Mouse (Mus musculus) liver, embryonic 13.5 days (tissue): ENCODE measurements around the gene Gm14632. TPM values are rescaled to one million over a fixed set of nuclear protein-coding genes. Genes with fewer than 3 reads are reported as not detected.
"Not testable (repeated sequence)": the region's sequence is repeated elsewhere in the genome, so short reads cannot be mapped to it uniquely, and the experiment has no call there.

Source experiments
- ATAC-seq: fragments of 200-750 bp; cut with Nextera tagmentation; 2 replicates; pipeline ENCODE4 v1.8.0; 2017; ENCODE audit warnings: low read depth, mild to moderate bottlenecking, moderate number of reproducible peaks, moderate library complexity
- DNase-seq: peaks from one replicate; pipeline ENCODE4 v3.0.0; 2022
- H3K27ac ChIP-seq: fragments of 300-500 bp; sonication (generic); 2 replicates; pipeline ENCODE4 v1.5.1; 2015; ENCODE audit warnings: moderate library complexity, mild to moderate bottlenecking, inconsistent platforms
- H3K27me3 ChIP-seq: fragments of 300-500 bp; sonication (generic); 2 replicates; pipeline ENCODE4 v1.6.1; 2015; ENCODE audit warnings: mild to moderate bottlenecking, inconsistent platforms
- H3K36me3 ChIP-seq: fragments of 300-500 bp; sonication (generic); 2 replicates; pipeline ENCODE4 v1.6.1; 2015; ENCODE audit warnings: mild to moderate bottlenecking, inconsistent platforms
- H3K4me1 ChIP-seq: fragments of 300-500 bp; sonication (generic); replicated peaks from 2 replicates; pipeline ENCODE4 v1.6.1; 2015; ENCODE audit warnings: inconsistent platforms
- H3K4me2 ChIP-seq: fragments of 300-500 bp; sonication (generic); 2 replicates; pipeline ENCODE4 v1.6.1; 2015; ENCODE audit warnings: inconsistent platforms, mild to moderate bottlenecking, moderate library complexity
- H3K4me3 ChIP-seq: fragments of 300-500 bp; sonication (generic); replicated peaks from 2 replicates; pipeline ENCODE4 v1.5.1; 2015; ENCODE audit warnings: mild to moderate bottlenecking, inconsistent platforms
- H3K9ac ChIP-seq: fragments of 300-500 bp; sonication (generic); 2 replicates; pipeline ENCODE4 v1.6.1; 2015; ENCODE audit warnings: mild to moderate bottlenecking, inconsistent platforms
- H3K9me3 ChIP-seq: fragments of 300-500 bp; sonication (generic); replicated peaks from 2 replicates; pipeline ENCODE4 v1.6.1; 2016; ENCODE audit warnings: inconsistent platforms
- WGBS: fragments of 180-500 bp; shearing (Covaris S2); methylation state at CpG from one replicate; pipeline ENCODE4 v1.1.7; 2015; ENCODE audit not compliant: insufficient replicate concordance; 5-methylcytosine and 5-hydroxymethylcytosine counted together
- polyA plus RNA-seq: library from polyadenylated mRNA; unstranded; fragments of >200 nt; fragmentation: Nextera tagmentation; extraction: Ambion mirVana; gene quantifications from 2 replicates; pipeline ENCODE4 v1.2.1, GENCODE M21; 2015

Gene Gm14632
- not detected in 2 replicates for polyA plus RNA-seq

- H3K9ac ChIP-seq, H3K4me1 ChIP-seq, H3K9me3 ChIP-seq, H3K36me3 ChIP-seq, ATAC-seq, DNase-seq, H3K27ac ChIP-seq, H3K4me2 ChIP-seq, H3K4me3 ChIP-seq, H3K27me3 ChIP-seq: not testable (repeated sequence)
- 69% methylated on average over 4 of the region's 7 CpGs for WGBS
These were observed at the start of gene Gm14632 for GRCm38 (mm10) chrX:30329472-30329871. Gm14632 (plus strand) TSS chrX:30329772.
